Mouse (Mus musculus) forebrain, postnatal 0 days (tissue): Measurements from ENCODE around the gene Mndal. TPM values are rescaled to one million over a fixed set of nuclear protein-coding genes. Genes with fewer than 3 reads are reported as not detected.
"Not testable (repeated sequence)": the region's sequence is repeated elsewhere in the genome, so short reads cannot be mapped to it uniquely, and the experiment has no call there.

ENCODE experiments used
- ATAC-seq: fragments of 200-750 bp; cut with Nextera tagmentation; 2 replicates; pipeline ENCODE4 v1.8.0; 2017; ENCODE audit warnings: mild to moderate bottlenecking, moderate library complexity
- DNase-seq: peaks from one replicate; pipeline ENCODE4 v3.0.0-alpha.2; 2015
- H3K27ac ChIP-seq: fragments of 300-500 bp; sonication (generic); 2 replicates; pipeline ENCODE4 v1.5.1; 2014; ENCODE audit warnings: low read depth, mild to moderate bottlenecking, antibody characterized with exemption, low read length, moderate library complexity, mixed read lengths
- H3K27me3 ChIP-seq: fragments of 300-500 bp; sonication (generic); 2 replicates; pipeline ENCODE4 v1.6.1; 2014; ENCODE audit warnings: mild to moderate bottlenecking, low read length, mixed read lengths; ENCODE audit not compliant: insufficient read depth
- H3K36me3 ChIP-seq: fragments of 300-500 bp; sonication (generic); 2 replicates; pipeline ENCODE4 v1.6.1; 2014; ENCODE audit warnings: mild to moderate bottlenecking, moderate library complexity; ENCODE audit not compliant: insufficient read depth
- H3K4me1 ChIP-seq: fragments of 300-500 bp; sonication (generic); 2 replicates; pipeline ENCODE4 v1.6.1; 2014; ENCODE audit warnings: antibody characterized with exemption; ENCODE audit not compliant: insufficient read depth
- H3K4me2 ChIP-seq: fragments of 300-500 bp; sonication (generic); 2 replicates; pipeline ENCODE4 v1.6.1; 2014; ENCODE audit warnings: low read depth, mild to moderate bottlenecking, moderate library complexity
- H3K4me3 ChIP-seq: fragments of 300-500 bp; sonication (generic); 2 replicates; pipeline ENCODE4 v1.5.1; 2014; ENCODE audit warnings: low read depth, low read length, mixed read lengths
- H3K9ac ChIP-seq: fragments of 300-500 bp; sonication (generic); 2 replicates; pipeline ENCODE4 v1.6.1; 2014; ENCODE audit warnings: mild to moderate bottlenecking
- H3K9me3 ChIP-seq: fragments of 300-500 bp; sonication (generic); 2 replicates; pipeline ENCODE4 v1.6.1; 2016; ENCODE audit warnings: low read length
- CTCF ChIP-seq: sonication (generic); IDR thresholded peaks from 2 replicates; pipeline ENCODE4 v1.5.1; 2016; ENCODE audit warnings: antibody characterized with exemption, control low read depth, low read depth
- WGBS: fragments of 180-500 bp; shearing (Covaris S2); extraction: QIAGEN DNeasy Blood & Tissue Kit; methylation state at CpG from one replicate; pipeline ENCODE4 v1.1.7; 2014; 5-methylcytosine and 5-hydroxymethylcytosine counted together
- polyA plus RNA-seq: library from polyadenylated mRNA; unstranded; fragments of >200 nt; fragmentation: Nextera tagmentation; extraction: Ambion mirVana; gene quantifications from 2 replicates; pipeline ENCODE4 v1.2.1, GENCODE M21; 2015
- total RNA-seq: library from RNA; depleted of rRNA; stranded (reverse); fragments of >200 nt; gene quantifications from 2 replicates; pipeline ENCODE4 v1.2.3, GENCODE M21; 2014; rRNA removed

The Mndal gene
- total RNA-seq (3.1 and 4.3 TPM in 2 replicates), polyA plus RNA-seq (4.8 and 5.9 TPM in 2 replicates)

- not testable (repeated sequence) for H3K27me3 ChIP-seq, DNase-seq, ATAC-seq
Observed at GRCm38 (mm10) chr1:173941924-173942779, at the start of gene Mndal, which contains the start of gene Ifi203. TSS of gene Mndal (minus strand) at chr1:173942491. TSS of gene Ifi203 (minus strand) at chr1:173942672.

DNA sequence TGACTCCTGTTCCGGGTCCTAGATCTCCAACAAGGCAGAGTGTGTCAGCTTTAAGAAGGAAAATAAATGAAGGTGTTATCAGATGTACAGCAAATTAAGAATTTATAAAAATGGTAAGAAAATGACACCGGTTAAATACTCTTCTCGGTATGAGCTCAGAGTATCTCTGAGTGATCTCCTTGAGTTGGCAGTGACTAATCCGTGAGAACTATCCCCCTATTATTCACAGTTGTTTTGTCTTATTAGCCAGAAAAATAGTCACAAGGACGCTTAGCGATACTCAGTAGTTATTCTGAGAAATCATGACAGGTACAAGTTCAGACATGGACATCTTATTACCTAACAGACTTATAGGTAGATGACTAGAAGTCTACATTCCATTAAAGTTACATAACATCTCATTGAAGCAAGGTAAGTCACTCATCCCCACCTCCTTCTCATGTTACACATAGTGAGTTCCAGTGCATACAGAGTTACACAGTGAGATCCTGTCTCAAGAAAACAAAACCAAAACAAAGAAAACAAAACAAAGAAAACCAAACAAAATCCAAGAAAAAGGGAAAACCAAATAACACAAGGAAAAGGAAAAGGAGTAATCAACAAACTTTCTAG, 40.5 kb upstream of the Mndal start, which contains the start of gene Ifi202b:
Gene Ifi202b (minus strand): TSS at position 51 of the 612 bp plus-strand sequence.
- not testable (repeated sequence) for ATAC-seq, H3K4me2 ChIP-seq, H3K9me3 ChIP-seq, H3K27ac ChIP-seq, DNase-seq, H3K36me3 ChIP-seq, H3K27me3 ChIP-seq, H3K9ac ChIP-seq, H3K4me3 ChIP-seq, H3K4me1 ChIP-seq
- WGBS: 90% methylated on average over 6 of the region's 6 CpGs

More at GRCm38 (mm10) chr1:173941924-173942779, at the start of gene Mndal, which contains the start of gene Ifi203:
- H3K36me3 ChIP-seq, H3K4me3 ChIP-seq, H3K9ac ChIP-seq, H3K27ac ChIP-seq, H3K4me1 ChIP-seq, H3K9me3 ChIP-seq, H3K4me2 ChIP-seq: not testable (repeated sequence)
- 67% methylated on average over 3 of the region's 3 CpGs for WGBS

- H3K4me3 ChIP-seq, H3K9ac ChIP-seq, DNase-seq, H3K4me1 ChIP-seq, H3K4me2 ChIP-seq, H3K36me3 ChIP-seq, H3K9me3 ChIP-seq, H3K27ac ChIP-seq, ATAC-seq, H3K27me3 ChIP-seq: not testable (repeated sequence)
- 56% methylated on average over 3 of the region's 3 CpGs for WGBS
Observed at GRCm38 (mm10) chr1:173981038-173981437, 38.7 kb upstream of the Mndal start.

- no peak for TF ChIP-seq CTCF
- Histone ChIP-seq H3K4me1 (no peaks in the 10 kb centered on the region), H3K27ac (no peak overlapping the region), H3K9me3 (no peaks in the 10 kb centered on the region), H3K36me3 (no peaks in the 10 kb centered on the region), H3K27me3 (no peaks in the 10 kb centered on the region), H3K4me3 (no peak overlapping the region), H3K4me2 (no peak overlapping the region), H3K9ac (no peak overlapping the region)
- no peak for DNase-seq
- ATAC-seq: no peak
Observed at GRCm38 (mm10) chr1:173977622-173978021, 35.3 kb upstream of the Mndal start.

- no peaks in the 10 kb centered on the region for H3K4me1 ChIP-seq
- DNase-seq (no peak), ATAC-seq (no peak)
Observed at GRCm38 (mm10) chr1:173973111-173973510, 30.8 kb upstream of the Mndal start.

DNA sequence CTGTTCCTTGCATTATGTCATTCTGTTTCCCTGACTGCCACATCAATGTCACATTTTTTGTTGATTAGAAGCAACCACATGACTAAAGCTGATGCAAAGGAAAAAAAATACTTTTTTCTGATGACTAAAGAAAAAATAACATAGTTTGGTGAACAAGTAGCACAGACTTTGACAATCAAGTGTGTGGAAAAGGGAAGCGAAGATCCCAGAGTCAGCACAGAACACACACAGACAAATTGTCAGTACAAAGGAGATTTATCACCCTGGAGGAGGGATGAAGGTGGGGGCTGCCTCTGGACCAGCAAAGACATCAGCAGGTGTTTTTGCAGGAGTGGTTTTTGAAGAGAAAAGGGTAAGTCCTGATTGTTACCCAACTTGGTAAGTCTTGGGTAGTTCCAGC, 19.2 kb upstream of the Mndal start:
- H3K9me3 ChIP-seq, H3K27ac ChIP-seq, H3K4me3 ChIP-seq, DNase-seq, H3K27me3 ChIP-seq, ATAC-seq, H3K9ac ChIP-seq, H3K36me3 ChIP-seq, H3K4me2 ChIP-seq, H3K4me1 ChIP-seq: not testable (repeated sequence)
- 81% methylated on average over 1 of the region's 1 CpGs for WGBS

More at GRCm38 (mm10) chr1:173973111-173973510, 30.8 kb upstream of the Mndal start:
- no peak overlapping the region for H3K9ac ChIP-seq
- H3K4me2 ChIP-seq: no peak overlapping the region
- no peak for TF ChIP-seq CTCF
- H3K4me3 ChIP-seq: no peak overlapping the region
- no peaks in the 10 kb centered on the region for H3K9me3 ChIP-seq
- H3K36me3 ChIP-seq: no peaks in the 10 kb centered on the region
- H3K27ac ChIP-seq: no peak overlapping the region
- no peaks in the 10 kb centered on the region for H3K27me3 ChIP-seq

- H3K27me3 ChIP-seq, H3K4me3 ChIP-seq, ATAC-seq, DNase-seq, H3K27ac ChIP-seq, H3K9me3 ChIP-seq, H3K4me1 ChIP-seq, H3K36me3 ChIP-seq, H3K4me2 ChIP-seq, H3K9ac ChIP-seq: not testable (repeated sequence)
- WGBS: 59% methylated on average over 3 of the region's 3 CpGs
Observed at GRCm38 (mm10) chr1:173959998-173960397, 17.7 kb upstream of the Mndal start.

GRCm38 (mm10) chr1:173955839-173956527, 13.7 kb upstream of the Mndal start:
- H3K4me2 ChIP-seq, H3K27me3 ChIP-seq, H3K4me3 ChIP-seq, H3K27ac ChIP-seq, H3K9ac ChIP-seq, DNase-seq, H3K4me1 ChIP-seq, H3K9me3 ChIP-seq, ATAC-seq, H3K36me3 ChIP-seq: not testable (repeated sequence)
- 79% methylated on average over 3 of the region's 3 CpGs for WGBS
